Mouse (Mus musculus) CH12F3 (cell line): ENCODE data around the gene Tgds.
"Not testable (repeated sequence)": the region's sequence is repeated elsewhere in the genome, so short reads cannot be mapped to it uniquely, and the experiment has no call there.

Experiments
- in situ Hi-C: fragments of 300-500 bp; cut with MboI; formaldehyde crosslinking; loops from 2 replicates; pipeline ENCODE4 v1.14.3; 2020; ENCODE audit warnings: low sequenced_read_pairs

Gene Tgds

DNA sequence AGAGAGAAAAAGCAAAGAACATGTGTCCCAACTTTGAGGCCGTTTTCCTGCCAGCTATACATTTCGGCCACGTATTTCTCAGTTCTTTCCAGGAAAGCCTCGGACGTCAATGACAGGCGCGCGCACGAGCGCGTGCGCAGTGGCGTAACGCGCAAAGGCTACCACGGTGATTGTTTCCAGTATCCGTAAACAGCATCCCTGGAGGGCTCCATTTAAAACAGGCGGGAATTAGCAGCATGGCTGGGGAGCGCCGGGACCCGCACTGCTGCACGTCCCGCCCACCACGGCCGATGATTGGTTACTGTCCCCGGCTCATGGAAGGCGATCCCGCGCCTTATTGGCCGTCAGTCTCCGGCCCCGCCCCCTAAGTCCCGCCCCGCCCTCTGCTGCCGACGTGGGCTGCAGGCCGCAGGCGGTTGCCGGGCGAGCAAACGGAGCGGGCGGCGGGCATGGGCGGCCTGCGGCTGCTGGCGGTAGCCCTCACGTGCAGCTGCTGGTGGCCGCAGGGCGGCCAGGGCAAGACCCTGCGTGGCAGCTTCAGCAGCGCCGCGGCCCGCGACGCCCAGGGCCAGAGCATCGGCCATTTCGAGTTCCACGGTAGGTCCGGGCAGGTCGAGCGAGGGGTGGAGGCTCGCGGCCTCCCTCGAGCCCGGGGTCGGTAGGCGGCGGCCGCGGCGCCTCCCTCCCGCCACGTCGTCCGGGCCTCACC, 4.3 kb upstream of the Tgds start, which contains the start of gene Gpr180:
Gene Gpr180, plus strand, starts transcription at position 415 of the 709 bp plus-strand sequence.
- in situ Hi-C loops: no loop called here

- in situ Hi-C loops: no loop called here
These were observed 469 bp downstream of the Tgds start for GRCm38 (mm10) chr14:118131931-118132641.

DNA sequence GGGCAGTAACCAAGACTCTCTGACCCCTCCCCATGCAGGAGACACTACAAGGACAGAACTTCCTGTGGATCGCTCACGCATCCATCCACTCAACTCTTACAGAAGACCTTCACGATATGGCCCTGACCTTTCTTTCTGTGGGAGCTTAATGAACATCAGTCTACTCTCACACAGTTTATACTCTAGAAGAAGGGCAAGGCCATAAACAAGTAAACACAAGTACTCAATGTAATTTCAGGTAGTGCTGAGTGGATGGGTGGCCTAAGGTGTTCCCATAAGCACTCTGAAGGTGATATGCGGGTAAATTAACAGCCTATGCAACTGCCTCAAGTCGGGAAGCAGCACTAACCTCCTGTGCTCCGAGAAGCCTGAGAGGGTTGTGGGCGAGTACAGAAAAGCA, 1.1 kb downstream of the Tgds start:
- in situ Hi-C loops: no loop called here

DNA sequence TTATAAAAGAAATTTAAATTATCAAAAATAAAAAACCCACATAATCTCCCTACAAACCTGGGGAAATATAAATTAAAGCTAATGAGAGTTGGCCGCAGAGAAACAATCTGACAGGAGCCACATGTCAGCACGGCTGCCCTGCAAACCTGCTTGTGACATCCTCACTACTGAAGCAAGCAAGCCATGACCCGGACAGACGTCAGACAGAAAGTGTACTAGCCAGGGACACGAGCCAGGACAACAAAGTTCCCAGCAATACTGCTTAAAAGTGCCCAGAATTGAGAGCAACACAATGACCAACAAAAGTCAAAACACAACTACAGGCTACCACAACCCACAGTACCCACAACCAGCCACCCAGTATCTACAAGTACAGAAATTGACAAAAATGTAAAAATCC, 6.3 kb downstream of the Tgds start:
- in situ Hi-C loops: no loop called here

- in situ Hi-C loops: no loop called here
These were observed 7.8 kb downstream of the Tgds start for GRCm38 (mm10) chr14:118124771-118125170.

GRCm38 (mm10) chr14:118124129-118124528, 8.4 kb downstream of the Tgds start:
- in situ Hi-C loops: no loop called here

- in situ Hi-C loops: no loop called here
These were observed 19.4 kb downstream of the Tgds start for GRCm38 (mm10) chr14:118113116-118113515.

DNA sequence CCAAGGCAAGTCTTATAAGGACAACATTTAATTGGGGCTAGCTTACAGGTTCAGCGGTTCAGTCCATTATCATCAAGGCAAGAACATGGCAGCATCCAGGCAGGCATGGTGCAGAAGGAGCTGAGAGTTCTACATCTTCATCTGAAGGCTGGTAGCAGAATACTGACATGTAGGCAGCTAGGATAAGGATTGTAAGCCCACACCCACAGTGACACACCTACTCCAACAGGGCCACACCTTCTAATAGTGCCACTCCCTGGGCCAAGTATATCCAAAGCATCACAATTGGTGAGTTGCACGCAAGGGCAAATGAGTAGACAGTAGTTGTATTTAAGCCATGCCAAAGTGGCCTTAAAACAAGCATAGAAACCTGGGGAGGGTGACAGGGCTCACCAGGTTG, 25.1 kb downstream of the Tgds start:
- in situ Hi-C loops: not testable (repeated sequence)

GRCm38 (mm10) chr14:118101227-118101990, 31.1 kb downstream of the Tgds start:
- in situ Hi-C loops: no loop called here

- in situ Hi-C loops: no loop called here
These were observed 34.3 kb downstream of the Tgds start for GRCm38 (mm10) chr14:118098265-118098664.

DNA sequence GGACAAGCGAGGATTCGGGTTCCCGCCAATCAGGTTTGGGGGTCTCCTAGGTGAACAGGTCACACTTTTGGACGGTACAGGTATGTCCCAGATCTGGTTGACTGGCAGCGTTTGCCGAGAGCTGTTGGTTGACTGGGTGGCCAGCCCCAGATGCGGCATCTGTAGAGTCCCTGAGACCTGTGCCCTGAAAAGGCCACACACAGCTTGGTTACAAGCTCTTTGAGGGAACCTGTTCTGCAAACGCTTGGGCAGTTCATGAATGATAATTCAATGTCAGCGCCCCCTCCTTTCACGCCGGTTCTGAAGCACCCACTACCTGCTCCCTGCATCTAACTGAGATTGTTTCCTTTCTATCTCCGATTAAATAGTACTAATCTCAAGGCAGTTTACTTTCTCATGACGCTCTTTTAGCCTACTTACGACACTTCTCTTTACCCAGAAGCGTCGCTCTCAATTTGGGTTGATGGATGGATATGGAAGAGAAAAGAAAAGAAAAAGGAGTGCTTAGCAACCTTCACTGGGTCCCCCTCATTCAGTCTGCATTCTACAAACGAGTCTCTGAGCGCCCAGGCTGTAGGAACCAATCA, 42.7 kb downstream of the Tgds start:
- in situ Hi-C loops: no loop called here

GRCm38 (mm10) chr14:118089215-118089805, 43.2 kb downstream of the Tgds start:
- in situ Hi-C loops: no loop called here

GRCm38 (mm10) chr14:118088437-118089207, 43.9 kb downstream of the Tgds start:
- in situ Hi-C loops: no loop called here

GRCm38 (mm10) chr14:118086271-118087035, 46.1 kb downstream of the Tgds start:
- in situ Hi-C loops: no loop called here

DNA sequence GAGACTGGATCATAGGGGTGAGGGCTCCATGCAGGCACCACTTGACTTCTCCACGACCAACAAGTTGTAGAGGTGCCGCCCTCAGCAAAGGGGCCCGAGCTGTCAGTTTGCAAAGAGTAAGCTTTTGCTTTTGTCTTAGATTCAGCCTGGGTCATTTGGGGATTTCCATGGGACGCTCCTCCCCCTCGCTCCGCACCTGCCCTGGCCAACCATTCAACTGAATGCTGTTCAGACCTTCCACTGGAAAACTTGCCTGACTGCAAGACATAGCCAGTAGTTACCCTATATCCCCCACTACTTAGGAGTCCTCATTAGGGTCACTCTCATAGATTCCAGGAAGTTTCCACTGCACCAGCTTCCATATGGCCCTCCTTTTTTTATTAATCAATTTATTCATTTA, 48.7 kb downstream of the Tgds start:
- in situ Hi-C loops: no loop called here

- in situ Hi-C loops: no loop called here
These were observed 51.9 kb downstream of the Tgds start for GRCm38 (mm10) chr14:118080606-118081005.

DNA sequence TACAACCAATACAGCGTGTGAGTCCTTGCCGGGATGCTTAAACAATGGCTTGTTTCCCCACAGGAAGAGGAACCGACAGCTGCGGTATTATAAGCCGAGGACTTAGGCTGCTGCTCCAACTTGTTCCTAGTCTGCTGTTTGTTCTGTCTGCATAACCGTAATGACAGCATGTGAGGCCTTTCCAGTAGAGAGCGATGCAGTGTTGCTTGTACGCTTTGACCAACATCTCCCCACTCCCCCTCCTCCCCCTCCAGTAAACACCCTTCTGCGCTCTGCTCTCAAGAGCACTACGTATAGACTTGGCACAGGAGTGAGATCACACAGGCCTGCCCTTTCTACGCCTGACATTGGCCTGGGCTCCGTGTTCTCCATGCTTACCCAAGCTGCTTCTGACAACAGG, 62.5 kb downstream of the Tgds start:
- in situ Hi-C loops: no loop called here

DNA sequence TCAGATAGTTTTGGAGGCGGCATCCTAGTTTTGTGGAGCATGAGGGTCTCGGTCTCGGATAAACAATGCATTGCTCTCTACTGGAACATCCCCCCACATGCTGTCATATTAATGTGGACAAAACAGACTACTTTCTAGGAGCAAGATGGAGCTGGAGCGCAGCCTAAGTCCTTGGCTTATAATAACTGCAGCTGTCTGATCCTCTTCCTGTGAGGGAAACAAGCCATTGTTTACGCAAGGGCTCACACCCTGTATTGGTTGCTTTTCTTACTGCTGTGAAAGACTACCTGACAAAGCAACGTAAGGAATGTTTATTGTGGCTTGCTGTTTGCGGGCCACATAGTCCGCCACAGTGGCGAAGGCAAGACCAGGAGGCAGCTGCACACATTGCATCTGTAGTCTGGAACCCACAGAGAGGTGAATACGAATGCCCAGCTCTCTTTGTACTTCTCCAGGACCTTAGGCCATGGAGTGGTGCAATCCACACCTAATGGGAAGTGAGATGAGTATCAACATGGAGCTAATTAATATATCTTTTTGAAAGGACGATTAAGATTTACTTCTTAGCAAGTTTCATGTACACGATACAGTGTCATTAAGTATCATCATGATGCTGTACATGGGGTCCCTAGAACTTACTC, 63.0 kb downstream of the Tgds start:
- in situ Hi-C loops: no loop called here
